Mouse (Mus musculus) midbrain, embryonic 11.5 days (tissue): ENCODE results near the gene Izumo4. TPM values are rescaled to one million over a fixed set of nuclear protein-coding genes. Genes with fewer than 3 reads are reported as not detected.
A peak's percentile ranks its signal among the peaks of the same experiment; 100 is the strongest.

ENCODE experiments used
- ATAC-seq: fragments of 200-750 bp; cut with Nextera tagmentation; 2 replicates; pipeline ENCODE4 v1.8.0; 2017; ENCODE audit warnings: moderate TSS enrichment, moderate library complexity; ENCODE audit not compliant: low FRiP score
- DNase-seq: peaks from one replicate; pipeline ENCODE4 v3.0.0; 2015; ENCODE audit warnings: low spot score; ENCODE audit errors: missing footprints
- H3K27ac ChIP-seq: fragments of 300-500 bp; sonication (generic); 2 replicates; pipeline ENCODE4 v1.5.1; 2014; ENCODE audit warnings: low read depth, low read length
- H3K27me3 ChIP-seq: fragments of 300-500 bp; sonication (generic); 2 replicates; pipeline ENCODE4 v1.6.1; 2014; ENCODE audit warnings: mild to moderate bottlenecking, low read length, moderate library complexity, mixed read lengths; ENCODE audit not compliant: control insufficient read depth, insufficient read depth
- H3K36me3 ChIP-seq: fragments of 300-500 bp; sonication (generic); 2 replicates; pipeline ENCODE4 v1.6.1; 2014; ENCODE audit warnings: mild to moderate bottlenecking, low read length, moderate library complexity, mixed read lengths; ENCODE audit not compliant: control insufficient read depth, insufficient read depth
- H3K4me1 ChIP-seq: fragments of 300-500 bp; sonication (generic); 2 replicates; pipeline ENCODE4 v1.6.1; 2014; ENCODE audit warnings: low read length; ENCODE audit not compliant: control insufficient read depth, insufficient read depth
- H3K4me2 ChIP-seq: fragments of 300-500 bp; sonication (generic); 2 replicates; pipeline ENCODE4 v1.6.1; 2014; ENCODE audit warnings: mild to moderate bottlenecking, moderate library complexity
- H3K4me3 ChIP-seq: fragments of 300-500 bp; sonication (generic); 2 replicates; pipeline ENCODE4 v1.5.1; 2014; ENCODE audit warnings: low read depth, low read length
- H3K9ac ChIP-seq: fragments of 300-500 bp; sonication (generic); 2 replicates; pipeline ENCODE4 v1.6.1; 2014; ENCODE audit warnings: low read length
- H3K9me3 ChIP-seq: fragments of 300-500 bp; sonication (generic); 2 replicates; pipeline ENCODE4 v1.6.1; 2016; ENCODE audit warnings: low read length; ENCODE audit not compliant: control insufficient read depth
- WGBS: fragments of 180-500 bp; shearing (Covaris S2); extraction: QIAGEN DNeasy Blood & Tissue Kit; methylation state at CpG from one replicate; pipeline ENCODE4 v1.1.7; 2014; 5-methylcytosine and 5-hydroxymethylcytosine counted together
- polyA plus RNA-seq: library from polyadenylated mRNA; unstranded; fragments of >200 nt; fragmentation: Nextera tagmentation; extraction: Ambion mirVana; gene quantifications from 2 replicates; pipeline ENCODE4 v1.2.1, GENCODE M21; 2014

The Izumo4 gene
- 6.7 and 6.9 TPM in 2 replicates for polyA plus RNA-seq

DNA sequence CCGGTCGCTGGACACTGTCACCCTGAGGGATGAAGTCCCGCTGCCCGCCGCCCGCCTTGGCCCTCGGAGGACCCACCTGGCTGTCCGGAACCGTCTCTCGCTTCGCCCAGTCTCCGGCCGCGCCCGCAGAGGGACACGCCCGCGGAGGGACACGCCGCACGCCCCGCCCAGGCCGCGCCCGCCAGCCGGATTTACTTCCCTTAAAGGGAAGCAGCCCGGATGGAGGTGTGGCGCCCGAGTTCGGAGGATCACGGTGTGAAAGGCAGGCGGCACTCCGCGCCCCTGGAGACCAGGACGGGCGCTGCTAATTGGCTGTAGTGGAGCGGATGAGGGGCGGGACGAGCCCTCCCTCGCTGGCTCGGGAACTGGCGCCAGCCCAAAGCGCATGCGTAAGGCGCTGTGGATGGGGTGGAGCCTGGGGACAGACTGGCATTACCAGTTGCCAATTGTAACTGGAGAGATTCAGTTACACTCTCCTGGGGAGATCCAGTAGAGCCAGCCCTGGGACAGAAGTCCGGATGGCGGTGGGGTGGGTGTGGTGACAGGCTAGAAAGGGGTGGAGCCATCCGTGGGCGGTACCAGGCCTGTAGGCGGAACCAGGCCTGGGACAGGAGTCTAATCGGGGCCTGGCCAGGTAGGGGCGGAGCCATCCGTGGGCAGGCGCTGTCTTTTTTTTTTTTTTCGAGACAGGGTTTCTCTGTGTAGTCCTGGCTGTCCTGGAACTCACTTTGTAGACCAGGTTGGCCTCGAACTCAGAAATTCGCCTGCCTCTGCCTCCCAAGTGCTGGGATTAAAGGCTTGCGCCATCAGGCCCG is at the start of gene Izumo4, which contains the start of gene Mob3a:
Gene Izumo4 (plus strand): TSS at position 464 of the 815 bp plus-strand sequence.
Gene Mob3a (minus strand): TSS at position 257 of the 815 bp plus-strand sequence.
- under 1% methylated on average over 59 of the region's 59 CpGs for WGBS
- H3K4me1 ChIP-seq = peaks cover 16% of the 10 kb centered on the region
- peak; percentile 96 for ATAC-seq

DNA sequence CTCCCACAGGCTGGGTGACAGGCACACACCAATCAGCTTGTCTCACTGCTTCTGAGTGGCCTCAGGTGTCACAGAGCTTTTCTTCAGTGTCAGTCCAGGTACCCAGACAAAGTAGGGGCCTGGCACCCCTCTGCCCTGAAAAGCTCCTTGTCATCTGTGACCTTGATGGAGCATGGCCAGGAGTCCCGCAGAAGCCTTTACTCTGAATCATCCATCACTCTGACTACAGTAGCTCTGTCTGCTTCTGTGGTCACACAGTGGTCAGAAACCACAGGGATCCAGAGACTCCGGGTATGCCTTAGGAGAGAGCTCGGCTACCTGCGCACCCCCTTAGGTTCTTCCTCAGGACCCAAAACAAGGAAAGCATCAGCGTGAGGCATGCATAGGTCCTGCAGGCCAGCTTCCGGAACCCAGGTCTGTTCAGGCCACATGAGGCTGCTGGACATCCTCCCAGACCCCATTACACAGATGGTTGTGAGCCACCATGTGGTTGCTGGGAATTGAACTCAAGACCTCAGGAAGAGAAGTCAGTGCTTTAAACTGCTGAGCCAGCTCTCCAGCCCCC is 48.7 kb upstream of the Izumo4 start:
- DNase-seq (no peak), ATAC-seq (no peak)
- Histone ChIP-seq H3K27ac (no peak overlapping the region), H3K36me3 (no peaks in the 10 kb centered on the region), H3K4me3 (no peak overlapping the region), H3K27me3 (no peaks in the 10 kb centered on the region), H3K4me1 (peaks cover 15% of the 10 kb centered on the region), H3K9ac (no peak overlapping the region), H3K4me2 (no peak overlapping the region), H3K9me3 (no peaks in the 10 kb centered on the region)
- WGBS = 94% methylated on average over 6 of the region's 6 CpGs

More for the DNA sequence above, at the start of gene Izumo4, which contains the start of gene Mob3a:
- Histone ChIP-seq H3K36me3 (peaks cover 2% of the 10 kb centered on the region), H3K9me3 (no peaks in the 10 kb centered on the region), H3K27me3 (no peaks in the 10 kb centered on the region), H3K4me3 (peak within 1 kb of the TSS; percentile 63), H3K9ac (peak within 1 kb of the TSS; percentile 80), H3K4me2 (peak within 1 kb of the TSS; percentile 77), H3K27ac (peak within 1 kb of the TSS; percentile 74)
- DNase-seq = peak; percentile 100

DNA sequence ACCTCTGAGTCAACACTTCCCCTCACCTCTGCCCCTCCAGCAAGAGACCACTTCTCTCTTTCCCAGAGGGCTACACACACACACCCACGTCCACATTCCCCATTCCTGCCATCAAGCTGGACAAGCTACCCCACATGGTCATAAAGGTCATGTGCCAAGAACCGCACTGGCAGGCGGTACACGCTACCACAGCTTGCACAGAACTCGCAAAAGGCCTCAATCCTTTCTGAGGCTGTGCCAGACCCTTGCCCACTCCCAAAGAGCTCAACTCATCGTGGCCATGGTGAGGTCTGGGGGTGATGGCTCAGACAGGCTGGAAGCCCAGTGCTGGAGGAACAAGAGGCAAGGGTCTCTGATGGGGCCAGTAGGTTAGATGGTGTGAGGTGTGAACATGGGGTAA is 47.1 kb upstream of the Izumo4 start:
- H3K36me3 ChIP-seq = no peaks in the 10 kb centered on the region
- WGBS = 91% methylated on average over 6 of the region's 6 CpGs
- peak overlapping the region; percentile 93 for H3K4me2 ChIP-seq
- H3K9me3 ChIP-seq = no peaks in the 10 kb centered on the region
- ATAC-seq = no peak
- H3K27ac ChIP-seq = no peak overlapping the region
- H3K27me3 ChIP-seq = no peaks in the 10 kb centered on the region
- peak overlapping the region; percentile 92; the same call in 1 of the 2 replicates for H3K4me3 ChIP-seq
- peaks cover 15% of the 10 kb centered on the region for H3K4me1 ChIP-seq
- no peak overlapping the region; the same call in 1 of the 2 replicates for H3K9ac ChIP-seq
- DNase-seq = no peak

GRCm38 (mm10) chr10:80655406-80656129 is 46.4 kb upstream of the Izumo4 start:
- DNase-seq (no peak), ATAC-seq (peak; percentile 64; the same call in 1 of the 2 replicates)
- H3K9me3 ChIP-seq = no peaks in the 10 kb centered on the region
- H3K4me3 ChIP-seq = peak overlapping the region; percentile 92
- peaks cover 15% of the 10 kb centered on the region for H3K4me1 ChIP-seq
- no peaks in the 10 kb centered on the region for H3K27me3 ChIP-seq
- WGBS = 7% methylated on average over 12 of the region's 12 CpGs
- H3K27ac ChIP-seq = 0 out of 2 replicates have a peak overlapping the region, but pooled peaks have one; percentile 20
- H3K36me3 ChIP-seq = no peaks in the 10 kb centered on the region
- peak overlapping the region; percentile 96 for H3K9ac ChIP-seq
- peak overlapping the region; percentile 93 for H3K4me2 ChIP-seq

DNA sequence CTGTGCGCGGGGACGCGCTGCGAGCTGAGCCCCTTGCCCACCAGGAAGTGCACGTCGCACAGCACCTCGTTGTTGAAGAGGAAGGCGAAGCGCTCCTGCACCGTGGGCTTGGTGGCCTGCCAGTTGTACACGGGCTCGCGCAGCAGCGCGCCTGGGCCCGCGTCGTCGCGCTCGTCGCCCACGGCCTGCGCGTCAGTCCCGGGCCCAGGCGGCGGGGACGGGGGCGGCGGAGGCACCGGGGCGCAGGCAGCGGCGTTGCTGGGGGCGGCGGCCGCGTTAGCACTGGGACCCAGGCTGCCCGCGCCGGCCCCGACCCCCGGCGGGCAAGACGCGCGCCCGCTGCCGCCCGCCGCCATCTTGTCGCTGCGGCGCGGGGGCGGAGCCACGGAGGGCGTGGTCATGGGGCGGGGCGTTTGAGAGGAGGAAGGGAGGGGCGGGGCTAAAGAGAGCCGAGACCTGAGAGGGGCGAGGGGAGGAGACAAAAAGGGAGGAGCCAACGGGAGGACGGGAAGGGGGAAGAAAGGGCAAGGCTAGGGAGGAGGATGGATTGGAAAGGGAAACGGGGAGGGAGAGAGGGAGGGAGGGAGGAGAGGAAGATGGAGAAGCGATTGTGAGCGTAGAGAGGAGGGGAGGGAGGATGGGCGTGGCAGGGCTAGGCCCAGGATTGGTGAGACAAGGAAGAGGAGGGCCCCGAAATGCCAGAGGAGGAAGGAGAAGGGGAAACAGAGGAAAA is 45.7 kb upstream of the Izumo4 start:
- 1% methylated on average over 66 of the region's 72 CpGs for WGBS
- DNase-seq = peak; percentile 100

DNA sequence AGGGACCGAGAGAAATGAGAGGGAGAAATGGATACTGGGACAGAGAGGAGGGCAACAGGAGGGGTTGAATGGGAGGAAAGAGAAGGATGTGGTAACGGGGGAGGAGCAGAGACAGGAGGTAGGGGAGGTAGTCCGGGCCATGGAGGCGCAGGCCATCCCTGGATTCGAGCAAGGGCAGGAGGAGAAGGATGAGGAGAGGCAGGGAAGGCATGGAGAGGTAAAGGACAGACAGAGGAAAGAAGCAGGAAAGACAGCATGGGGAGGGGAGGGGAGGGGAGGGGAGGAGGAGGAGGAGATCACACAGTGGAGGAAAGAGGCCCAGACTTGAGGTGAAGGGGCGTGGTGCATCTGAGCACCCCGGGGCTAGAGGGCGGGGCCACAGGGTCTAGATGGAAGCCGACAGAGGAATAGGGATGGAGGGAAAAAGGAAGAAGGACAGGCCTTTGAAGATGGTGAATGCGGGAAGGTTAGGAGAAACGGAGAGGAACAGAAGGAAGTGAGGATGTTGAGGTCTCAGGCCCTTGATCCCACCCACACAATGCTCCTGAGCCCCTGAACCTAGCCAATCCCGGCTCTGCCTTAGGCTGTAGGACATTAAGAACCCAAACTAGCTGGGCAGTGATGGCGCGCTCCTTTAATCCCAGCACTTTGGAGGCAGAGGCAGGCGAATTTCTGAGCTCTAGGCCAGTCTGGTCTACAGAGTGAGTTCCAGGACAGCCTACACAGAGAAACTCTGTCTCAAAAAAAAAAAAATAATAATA is 44.9 kb upstream of the Izumo4 start, which contains the start of gene Btbd2:
Gene Btbd2 (minus strand): TSS at position 209 of the 761 bp plus-strand sequence.
- DNase-seq = no peak
- H3K4me1 ChIP-seq = peaks cover 15% of the 10 kb centered on the region
- peak within 1 kb of the TSS; percentile 96 for H3K9ac ChIP-seq
- peak; percentile 60 for ATAC-seq
- H3K27me3 ChIP-seq = no peaks in the 10 kb centered on the region
- 18% methylated on average over 15 of the region's 15 CpGs for WGBS
- peak within 1 kb of the TSS; percentile 92 for H3K4me3 ChIP-seq
- peak within 1 kb of the TSS; percentile 76 for H3K27ac ChIP-seq
- H3K4me2 ChIP-seq = peak within 1 kb of the TSS; percentile 93
- no peaks in the 10 kb centered on the region for H3K36me3 ChIP-seq
- no peaks in the 10 kb centered on the region for H3K9me3 ChIP-seq

More for the DNA sequence above, 45.7 kb upstream of the Izumo4 start:
- Histone ChIP-seq H3K27ac (peak overlapping the region; percentile 76), H3K4me2 (peak overlapping the region; percentile 93), H3K27me3 (no peaks in the 10 kb centered on the region), H3K9me3 (no peaks in the 10 kb centered on the region), H3K4me1 (peaks cover 15% of the 10 kb centered on the region), H3K4me3 (peak overlapping the region; percentile 92), H3K9ac (peak overlapping the region; percentile 96), H3K36me3 (no peaks in the 10 kb centered on the region)
- ATAC-seq = peak; percentile 86

GRCm38 (mm10) chr10:80658194-80658840 is 43.7 kb upstream of the Izumo4 start:
- H3K4me1 ChIP-seq = peaks cover 15% of the 10 kb centered on the region
- no peaks in the 10 kb centered on the region for H3K36me3 ChIP-seq
- H3K4me2 ChIP-seq = no peak overlapping the region
- no peak for ATAC-seq
- H3K9ac ChIP-seq = no peak overlapping the region
- H3K27ac ChIP-seq = no peak overlapping the region
- DNase-seq = no peak
- H3K4me3 ChIP-seq = no peak overlapping the region
- H3K27me3 ChIP-seq = no peaks in the 10 kb centered on the region
- WGBS = 90% methylated on average over 14 of the region's 14 CpGs
- H3K9me3 ChIP-seq = no peaks in the 10 kb centered on the region
